Comparison of ENCODE assay signal across 8 mouse cellular contexts in genomic region chr16:48994343-48994693, GRCm38 (mm10). TPM values are rescaled to one million over a fixed set of nuclear protein-coding genes. Genes with fewer than 3 reads are reported as not detected.
DNase-seq lines count a peak whose midpoint lies in the region; ATAC-seq and TF ChIP-seq lines count a peak whose summit lies in the region.

No protein-coding gene starts in this region.

- peak overlapping the region; percentile 99 for H3K9ac ChIP-seq in heart, postnatal 0 days (replicated peaks; ENCODE audit: low read depth, low read length)
- peak overlapping the region; percentile 46; the same call in 1 of the 2 replicates for H3K9ac ChIP-seq in midbrain, embryonic 15.5 days

- no peak for TF ChIP-seq CTCF in heart, postnatal 0 days (IDR thresholded peaks at IDR 0.05; ENCODE audit: low read depth)

- peak overlapping the region; percentile 97 for H3K27ac ChIP-seq in heart, postnatal 0 days (ENCODE audit: low read depth)
- H3K27ac ChIP-seq in midbrain, embryonic 15.5 days = 0 out of 2 replicates have a peak overlapping the region, but pooled peaks have one; percentile 20

- peak overlapping the region; percentile 95 for H3K4me2 ChIP-seq in heart, postnatal 0 days (ENCODE audit: low read depth, low read length)
- peak overlapping the region; percentile 96 for H3K4me2 ChIP-seq in midbrain, embryonic 15.5 days

- H3K4me1 ChIP-seq in heart, postnatal 0 days (ENCODE audit: control insufficient read depth, insufficient read depth) = peaks cover 14% of the 10 kb centered on the region; the same call in 1 of the 2 replicates
- H3K4me1 ChIP-seq in midbrain, embryonic 15.5 days = peaks cover 17% of the 10 kb centered on the region

- no peak for TF ChIP-seq EP300 in heart, postnatal 0 days (IDR thresholded peaks at IDR 0.05; ENCODE audit: low read depth)

- no peak for DNase-seq in heart, postnatal 0 days (ENCODE audit: low spot score)
- DNase-seq in heart, adult 9 months (ENCODE audit: low spot score in 2 of 2) = no peak
- DNase-seq in thymus, postnatal 14 days = no peak
- no peak for DNase-seq in spleen, adult 18-20 months
- DNase-seq in lung, postnatal 25 days (ENCODE audit: low spot score) = no peak

- no peaks in the 10 kb centered on the region for H3K9me3 ChIP-seq in heart, postnatal 0 days (replicated peaks; ENCODE audit: control insufficient read depth, low read length)
- H3K9me3 ChIP-seq in midbrain, embryonic 15.5 days = no peaks in the 10 kb centered on the region

- H3K27me3 ChIP-seq in heart, postnatal 0 days (ENCODE audit: control insufficient read depth, insufficient read depth, low read length) = no peaks in the 10 kb centered on the region
- no peaks in the 10 kb centered on the region for H3K27me3 ChIP-seq in midbrain, embryonic 15.5 days (replicated peaks)

- ATAC-seq in heart, postnatal 0 days (ENCODE audit: insufficient read depth, low read depth) = 0 out of 2 replicates have a peak, but pooled peaks have one; percentile 3
- ATAC-seq in common myeloid progenitor, adult 5-6 weeks (replicated peaks; ENCODE audit: low read depth, poor library complexity, severe bottlenecking) = peak; percentile 24
- peak; percentile 13 for ATAC-seq in inflammation-experienced regulatory T-cells, adult 6 months
- ATAC-seq in midbrain, embryonic 15.5 days (replicated peaks) = no peak; the same call in 1 of the 2 replicates

- under 1% methylated on average over 18 of the region's 18 CpGs for WGBS in heart, postnatal 0 days
- under 1% methylated on average over 17 of the region's 18 CpGs for WGBS in midbrain, embryonic 15.5 days

- H3K36me3 ChIP-seq in heart, postnatal 0 days (replicated peaks; ENCODE audit: control insufficient read depth, insufficient read depth, low read length) = peaks cover 12% of the 10 kb centered on the region
- H3K36me3 ChIP-seq in midbrain, embryonic 15.5 days (replicated peaks) = no peaks in the 10 kb centered on the region

- peak overlapping the region; percentile 99 for H3K4me3 ChIP-seq in heart, postnatal 0 days (ENCODE audit: low read depth, low read length)
- H3K4me3 ChIP-seq in midbrain, embryonic 15.5 days = peak overlapping the region; percentile 83

RNA-seq across cellular contexts. Expression of gene Cip2a, which starts 0.3 kb away (rescaled TPM):
- 13.1 and 25.9 TPM in 2 replicates for total RNA-seq in heart, postnatal 0 days (2014; rRNA removed; ENCODE audit: low replicate concordance)
- polyA plus RNA-seq in heart, postnatal 0 days (2015; fragmentation: Nextera tagmentation; extraction: Ambion mirVana) = 5.7 and 6.9 TPM in 2 replicates
- total RNA-seq in common myeloid progenitor, adult 5-6 weeks (2017) = 117 and 145 TPM in 2 replicates
- polyA plus RNA-seq in inflammation-experienced regulatory T-cells, adult 6 months (2017; shearing (Covaris generic)) = 10 to 100 TPM in 1 of 3 experiments, 1 to 10 TPM in 2; 3.5 to 29.1 (median 6.2) TPM
- 6.0 and 6.5 TPM in 2 replicates for polyA plus RNA-seq in midbrain, embryonic 15.5 days (2015; fragmentation: Nextera tagmentation; extraction: Ambion mirVana)

RNA-seq across cellular contexts. Expression of gene Dzip3, which starts 0.4 kb away (rescaled TPM):
- total RNA-seq in heart, postnatal 0 days (2014; rRNA removed; ENCODE audit: low replicate concordance) = 10.8 and 13.3 TPM in 2 replicates
- polyA plus RNA-seq in heart, postnatal 0 days (2015; fragmentation: Nextera tagmentation; extraction: Ambion mirVana) = 4.3 and 5.3 TPM in 2 replicates
- total RNA-seq in common myeloid progenitor, adult 5-6 weeks (2017) = 37.0 and 39.6 TPM in 2 replicates
- 1 to 10 TPM; 4.3 to 6.2 (median 4.5) TPM for polyA plus RNA-seq in inflammation-experienced regulatory T-cells, adult 6 months (2017; shearing (Covaris generic))
- polyA plus RNA-seq in midbrain, embryonic 15.5 days (2015; fragmentation: Nextera tagmentation; extraction: Ambion mirVana) = 52.9 and 57.5 TPM in 2 replicates
